In the genomic region with DNA sequence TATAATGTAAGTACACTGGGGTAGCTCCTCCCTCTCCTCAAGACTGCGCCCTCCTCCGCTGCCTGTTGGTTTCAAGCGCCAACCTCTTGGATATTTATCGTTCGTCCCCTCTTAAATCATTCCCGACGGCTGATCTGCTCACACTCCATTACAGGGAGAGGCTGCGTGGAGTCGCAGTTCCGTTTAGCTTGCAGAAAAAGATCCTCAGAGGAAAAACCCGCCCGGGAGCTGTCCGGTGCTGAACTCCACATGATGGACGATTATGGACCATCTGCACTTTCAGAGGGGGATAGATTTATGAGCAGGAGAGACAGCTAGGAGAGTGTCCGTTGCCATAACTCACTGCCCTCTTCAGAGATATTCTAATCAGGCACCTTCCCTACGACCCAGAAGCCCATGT, we compare ENCODE assay signal across 10 mouse cellular contexts.
A peak's percentile ranks its signal among the peaks of the same experiment; 100 is the strongest.
DNase-seq lines count a peak whose midpoint lies in the region; ATAC-seq and TF ChIP-seq lines count a peak whose summit lies in the region.
"Had no signal": no experiment of that assay in that cellular context is flagged by ENCODE, and none has a peak within 500 bp of the region (broad histone marks: within the 10 kb centered on the region; RNA-seq: fewer than 3 reads in every experiment).

No protein-coding gene starts in this region.

- no peaks in the 10 kb centered on the region for H3K9me3 ChIP-seq in embryonic facial prominence, embryonic 11.5 days (replicated peaks; ENCODE audit: control insufficient read depth, low read length)
- H3K9me3 ChIP-seq: forebrain, embryonic 13.5 days had no signal

- H3K9ac ChIP-seq in embryonic facial prominence, embryonic 11.5 days (replicated peaks; ENCODE audit: low read length) = no peak overlapping the region
- H3K9ac ChIP-seq: forebrain, embryonic 13.5 days had no signal

- no peaks in the 10 kb centered on the region for H3K4me1 ChIP-seq in embryonic facial prominence, embryonic 11.5 days (ENCODE audit: control insufficient read depth, insufficient read depth, low read length)

- DNase-seq in adrenal gland, postnatal 36 days = peak; percentile 10 to 16
- DNase-seq in adrenal gland, adult 8-10 months = no peak
- peak; percentile 43 for DNase-seq in lung, postnatal 10 days
- no peak for DNase-seq in lung, postnatal 36 days
- DNase-seq in embryonic facial prominence, embryonic 11.5 days (ENCODE audit: low spot score) = peak; percentile 85
- no peak for DNase-seq in left cerebral cortex, adult 11 months (ENCODE audit: low spot score)
- DNase-seq: kidney, adult 11 months had no signal

- no peaks in the 10 kb centered on the region for H3K36me3 ChIP-seq in embryonic facial prominence, embryonic 11.5 days (replicated peaks; ENCODE audit: control insufficient read depth, insufficient read depth, low read depth, low read length)
- no peaks in the 10 kb centered on the region for H3K36me3 ChIP-seq in myocyte (ENCODE audit: control insufficient read depth, insufficient read depth)

- H3ac ChIP-seq in myocyte (ENCODE audit: control insufficient read depth, insufficient read length) = no peak overlapping the region

- ATAC-seq in embryonic facial prominence, embryonic 11.5 days (replicated peaks; ENCODE audit: insufficient number of reproducible peaks, low FRiP score, low TSS enrichment, low read depth) = no peak
- no peak for ATAC-seq in megakaryocyte, adult 5-6 weeks (ENCODE audit: poor library complexity, severe bottlenecking)
- ATAC-seq: forebrain, embryonic 13.5 days had no signal

- no peak overlapping the region for H3K27ac ChIP-seq in embryonic facial prominence, embryonic 11.5 days (replicated peaks; ENCODE audit: low read depth, low read length)
- H3K27ac ChIP-seq: forebrain, embryonic 13.5 days had no signal

- no peaks in the 10 kb centered on the region for H3K79me2 ChIP-seq in myocyte (ENCODE audit: control insufficient read depth, insufficient read depth)

- H3K27me3 ChIP-seq in embryonic facial prominence, embryonic 11.5 days (ENCODE audit: control insufficient read depth, insufficient read depth, low read length) = no peaks in the 10 kb centered on the region
- peaks cover 18% of the 10 kb centered on the region for H3K27me3 ChIP-seq in myocyte (ENCODE audit: control insufficient read depth, insufficient read depth, insufficient read length)

- 13% methylated on average over 16 of the region's 16 CpGs for WGBS in embryonic facial prominence, embryonic 11.5 days

- no peak overlapping the region for H3K4me2 ChIP-seq in embryonic facial prominence, embryonic 11.5 days (ENCODE audit: low read depth, low read length)
- no peak overlapping the region for H3K4me2 ChIP-seq in myocyte (ENCODE audit: low read depth)
- H3K4me2 ChIP-seq: forebrain, embryonic 13.5 days had no signal

- TF ChIP-seq POLR2A in myocyte (IDR thresholded peaks at IDR 0.05; ENCODE audit: insufficient read length, low read depth) = no peak

- no peak overlapping the region for H3K4me3 ChIP-seq in embryonic facial prominence, embryonic 11.5 days (ENCODE audit: low read depth, low read length)
- no peak overlapping the region for H3K4me3 ChIP-seq in myocyte
- H3K4me3 ChIP-seq: forebrain, embryonic 13.5 days had no signal

TF ChIP-seq in myocyte, 11 proteins besides CTCF, POLR2A, EP300 and RAD21:
- peak; percentile 59 for TF ChIP-seq REST (IDR thresholded peaks at IDR 0.05; ENCODE audit: insufficient read depth, insufficient read length)
- no peak for TF ChIP-seq MAX (IDR thresholded peaks at IDR 0.05; ENCODE audit: low read depth)

Comparison
In these comparisons a context has a peak if more than half of its experiments do, and no peak if none do; other contexts are left out.
1. DNase-seq: peak in adrenal gland, postnatal 36 days (2 of 2), lung, postnatal 10 days (single experiment) and embryonic facial prominence, embryonic 11.5 days (single experiment); none in adrenal gland, adult 8-10 months (single experiment), lung, postnatal 36 days (single experiment) and left cerebral cortex, adult 11 months (single experiment).